Mouse (Mus musculus) left cerebral cortex, postnatal 14 days (tissue): Measurements from ENCODE around the gene Gm20388. TPM values are rescaled to one million over a fixed set of nuclear protein-coding genes. Genes with fewer than 3 reads are reported as not detected.

Source experiments
- DNase-seq, 2 experiments: peaks; one replicate each; pipeline ENCODE4 v3.0.0; 2021 to 2022; ENCODE audit warnings: low spot score in 2 of 2, mixed read lengths in 1 of 2
- intact Hi-C: fragments of 180-260 bp; cut with DNase I; formaldehyde crosslinking; loops from one replicate; pipeline ENCODE4 v1.15.1; 2025
- total RNA-seq, 2 experiments: library from RNA; stranded (reverse); gene quantifications; 2 replicates each; pipeline ENCODE4 v1.2.3; 2021

The Gm20388 gene
- total RNA-seq, 2 experiments from 2014 or later, result 2.8 to 7.3 TPM

- DNase-seq, result no peak
- intact Hi-C loops, result no loop called here
Observed at GRCm38 (mm10) chr8:121870190-121870589, 1959.5 kb downstream of the Gm20388 start.

- peak in 1 of 2 experiments; percentile 18 for DNase-seq
- intact Hi-C loops, result loop anchor here (2.0 kb wide), 1 partner anchor 21 kb away; no protein-coding TSS in a partner anchor
Observed at GRCm38 (mm10) chr8:121871833-121872440, 1961.3 kb downstream of the Gm20388 start.

DNA sequence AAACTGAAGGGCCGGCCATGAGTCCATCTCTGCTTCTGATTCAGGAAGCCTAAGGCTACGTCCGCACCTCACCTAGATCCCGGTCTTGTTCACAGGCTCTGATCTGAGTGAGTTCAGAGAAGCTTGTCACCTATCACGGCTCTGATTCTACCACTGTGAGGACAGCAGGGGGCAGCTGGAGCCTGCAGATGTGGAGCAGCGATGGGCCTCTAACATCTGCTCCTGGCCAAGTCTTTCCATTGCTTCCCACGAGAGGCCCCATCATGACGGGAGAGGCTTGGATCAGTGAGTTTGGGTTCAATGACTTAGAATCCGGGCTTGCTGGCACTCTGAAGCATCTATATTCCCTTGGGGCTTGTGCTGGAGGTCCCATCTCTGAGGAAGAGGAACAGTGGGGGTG, 1963.4 kb downstream of the Gm20388 start:
- DNase-seq, result peak; percentile 43 to 55
- intact Hi-C loops, result loop anchor here (2.0 kb wide), 1 partner anchor 35 kb away; no protein-coding TSS in a partner anchor

GRCm38 (mm10) chr8:121875045-121875444, 1964.4 kb downstream of the Gm20388 start:
- intact Hi-C loops, result loop anchor here (2.0 kb wide), 1 partner anchor 34 kb away; no protein-coding TSS in a partner anchor
- peak in 1 of 2 experiments; percentile 48 for DNase-seq

GRCm38 (mm10) chr8:121875517-121875916, 1964.9 kb downstream of the Gm20388 start:
- intact Hi-C loops, result loop anchor here (2.0 kb wide), 1 partner anchor 33 kb away; no protein-coding TSS in a partner anchor
- DNase-seq, result no peak

GRCm38 (mm10) chr8:121877212-121877611, 1966.6 kb downstream of the Gm20388 start:
- DNase-seq, result no peak
- intact Hi-C loops, result no loop called here

DNA sequence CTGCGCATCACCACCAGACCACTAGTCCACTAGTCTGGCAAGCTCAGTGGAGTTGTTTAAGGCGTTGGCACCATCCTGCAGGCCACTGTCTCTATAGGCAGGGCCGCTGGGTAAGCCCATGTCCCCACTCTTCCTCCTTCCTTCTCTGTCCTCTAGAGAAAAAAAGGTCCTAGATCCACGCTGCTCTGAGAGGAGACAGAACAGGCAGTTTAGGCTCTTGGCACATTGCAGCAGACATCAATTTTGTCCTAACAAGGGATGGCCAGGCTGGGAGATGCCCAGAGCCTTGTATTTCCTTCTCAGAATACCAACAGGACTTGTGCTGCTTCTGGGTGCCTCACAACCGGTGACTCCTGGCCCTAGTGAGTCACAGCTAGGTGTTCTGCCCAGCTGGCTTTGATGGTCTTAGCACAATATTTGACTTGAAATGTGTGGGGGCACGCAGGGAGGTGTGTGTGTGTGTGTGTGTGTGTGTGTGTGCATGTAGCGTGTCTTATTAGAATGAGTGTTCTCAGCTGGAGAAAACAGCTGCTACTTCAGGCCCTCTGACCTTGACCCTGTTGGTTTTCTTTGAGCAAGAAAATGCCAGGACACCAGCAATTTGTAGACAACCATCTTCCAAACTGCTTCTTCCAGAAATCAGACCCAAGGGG, 1967.3 kb downstream of the Gm20388 start:
- intact Hi-C loops, result no loop called here
- no peak for DNase-seq

DNA sequence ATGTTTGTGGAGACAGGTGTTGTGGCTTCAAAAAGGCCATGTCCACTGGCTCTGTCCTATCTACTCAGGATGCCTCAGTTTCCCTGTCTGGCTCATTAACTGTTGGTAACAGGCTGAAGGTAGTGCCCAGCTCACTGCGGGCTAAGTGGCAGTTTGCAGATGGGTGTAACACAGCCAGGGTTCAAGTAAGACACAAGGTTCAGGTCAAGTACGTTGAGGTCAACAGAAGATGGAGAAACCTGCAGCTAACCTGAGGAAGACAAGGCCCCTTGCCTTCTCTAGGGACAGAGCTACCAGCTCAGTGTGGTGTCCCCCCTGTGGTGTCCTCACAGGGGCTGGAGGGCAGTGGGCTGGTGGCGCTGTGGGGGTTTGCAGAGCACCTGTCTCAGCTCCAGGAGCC, 1969.1 kb downstream of the Gm20388 start:
- intact Hi-C loops, result no loop called here
- DNase-seq, result no peak

- no peak for DNase-seq
- intact Hi-C loops, result no loop called here
Observed at GRCm38 (mm10) chr8:121880818-121881217, 1970.2 kb downstream of the Gm20388 start.

GRCm38 (mm10) chr8:121881921-121882320, 1971.3 kb downstream of the Gm20388 start:
- intact Hi-C loops, result no loop called here
- no peak for DNase-seq

GRCm38 (mm10) chr8:121884181-121884580, 1973.5 kb downstream of the Gm20388 start:
- DNase-seq, result no peak
- intact Hi-C loops, result no loop called here

DNA sequence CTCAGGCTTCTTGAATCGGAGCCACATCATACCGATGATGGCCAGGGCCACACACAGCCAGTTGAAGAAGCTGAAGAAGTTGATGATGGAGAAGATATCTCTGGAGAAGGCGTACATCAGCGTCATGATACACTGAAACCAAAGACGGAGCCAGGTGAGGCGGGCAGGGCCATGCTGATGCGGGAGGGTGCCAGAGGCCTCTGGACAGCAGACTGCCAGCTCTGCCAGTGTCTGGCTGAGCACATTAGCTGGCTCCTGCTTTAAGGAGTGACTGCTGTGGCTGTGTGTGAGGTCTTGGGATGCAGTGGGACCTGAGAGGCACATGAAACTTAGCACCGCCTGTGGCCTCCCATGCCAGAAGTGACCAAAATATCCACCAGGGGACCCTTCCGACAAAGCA, 1974.4 kb downstream of the Gm20388 start:
- no peak for DNase-seq
- intact Hi-C loops, result no loop called here

DNA sequence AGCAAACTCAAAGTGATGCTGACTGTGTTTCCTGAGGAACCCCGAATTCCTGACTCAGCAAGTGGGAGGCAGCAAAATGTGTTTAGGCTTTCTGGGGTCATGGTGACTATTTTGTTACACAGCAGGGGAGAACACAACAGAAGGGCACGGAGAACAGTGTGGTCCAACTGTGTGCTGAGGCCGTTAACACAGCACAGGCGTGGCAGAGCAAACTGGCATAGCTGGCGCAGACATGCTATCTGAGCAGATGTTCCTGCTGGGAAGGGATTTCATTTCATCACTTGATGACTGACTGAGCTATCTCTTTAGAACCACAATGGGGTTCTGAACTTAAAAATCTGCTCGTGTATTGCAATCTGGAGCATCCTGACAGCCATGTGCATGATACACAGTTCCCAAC, 1974.8 kb downstream of the Gm20388 start:
- no peak for DNase-seq
- intact Hi-C loops, result no loop called here

DNA sequence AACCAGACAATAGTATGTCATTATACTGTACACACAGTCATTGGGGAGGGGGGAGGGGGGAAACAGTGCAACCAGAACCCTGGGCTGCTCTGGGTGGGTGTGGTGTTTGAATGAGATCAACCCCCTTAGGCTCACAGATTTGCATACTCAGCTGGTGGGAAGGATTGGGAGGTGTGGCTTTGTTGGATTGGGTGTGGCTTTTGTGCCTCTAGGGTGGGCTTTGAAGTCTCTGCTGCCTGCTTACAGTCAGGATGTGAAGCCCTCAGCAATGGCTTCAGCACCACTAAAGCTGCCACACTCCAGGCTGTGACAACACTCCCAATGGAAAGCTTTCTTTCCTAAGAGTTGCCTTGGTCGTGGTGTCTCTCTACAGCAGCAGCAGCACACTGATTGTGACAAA, 1976.9 kb downstream of the Gm20388 start:
- intact Hi-C loops, result no loop called here

GRCm38 (mm10) chr8:121889317-121889716, 1978.7 kb downstream of the Gm20388 start:
- intact Hi-C loops, result no loop called here
- no peak for DNase-seq

More for the DNA sequence above, 1976.9 kb downstream of the Gm20388 start:
- DNase-seq, result no peak

DNA sequence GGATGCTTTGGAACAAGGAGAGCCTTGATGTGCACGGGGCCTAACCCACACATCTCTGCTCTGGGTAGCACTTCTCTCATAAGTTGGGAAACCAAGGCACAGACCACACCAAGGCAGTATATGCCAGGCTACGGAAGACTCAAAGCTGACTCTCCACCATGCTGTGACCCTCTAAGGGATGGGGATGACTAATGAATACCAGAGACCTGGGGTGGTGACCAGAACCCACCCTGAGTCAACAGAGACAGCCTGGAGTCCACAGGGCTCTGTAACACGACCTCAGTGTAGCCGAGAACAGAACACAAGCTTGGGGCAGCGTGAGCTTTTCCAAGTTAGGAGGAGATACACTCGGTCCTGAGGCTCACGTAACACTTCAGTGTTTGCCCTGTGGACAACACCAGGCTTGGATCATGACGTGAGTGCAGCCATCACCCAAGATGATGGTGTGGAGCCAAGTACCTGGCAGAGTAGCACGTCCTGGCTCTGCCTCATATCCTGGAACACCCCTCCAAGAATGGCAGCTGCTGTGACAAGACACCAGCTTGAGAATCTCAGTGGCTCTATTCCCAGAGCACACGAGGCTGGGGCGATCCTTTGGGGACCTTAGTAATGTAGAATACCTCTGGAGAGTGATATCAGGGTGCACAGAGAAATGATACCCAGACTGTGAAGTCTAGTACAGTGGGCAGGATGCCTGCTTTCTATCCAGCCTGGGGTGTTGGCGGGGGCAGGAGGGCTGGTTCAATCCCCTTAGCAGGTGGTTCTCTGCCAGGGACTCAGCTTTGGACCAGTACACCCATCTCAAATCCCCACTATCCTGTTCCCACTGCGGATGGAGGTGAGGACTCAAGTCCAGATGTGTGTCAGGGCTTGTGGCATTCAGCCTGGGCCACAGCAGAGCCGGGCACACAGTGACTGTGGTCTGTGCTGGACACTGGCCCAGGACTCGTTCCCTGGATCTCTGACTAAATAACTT, 1979.5 kb downstream of the Gm20388 start:
- DNase-seq, result no peak
- intact Hi-C loops, result no loop called here

DNA sequence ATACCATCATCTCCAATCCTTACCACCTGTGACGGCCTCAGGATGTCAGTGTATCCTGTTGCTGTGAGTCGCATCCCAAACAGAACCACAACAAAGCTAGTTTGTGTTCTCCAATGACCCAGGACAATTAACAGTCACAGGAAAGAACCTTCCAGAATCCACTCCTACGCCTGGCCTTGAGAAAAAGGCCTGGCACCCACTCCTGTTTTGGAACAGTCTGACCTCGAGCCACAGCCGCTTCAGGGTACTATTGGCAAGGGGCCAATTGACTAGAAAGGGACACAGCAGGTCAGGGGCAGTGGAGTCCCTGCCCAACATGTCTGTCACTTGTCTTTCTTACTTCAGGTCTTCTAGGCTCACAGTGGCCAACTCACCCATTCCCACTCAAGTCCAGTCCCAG, 1982.2 kb downstream of the Gm20388 start:
- peak in 1 of 2 experiments; percentile 48 for DNase-seq
- intact Hi-C loops, result no loop called here

DNA sequence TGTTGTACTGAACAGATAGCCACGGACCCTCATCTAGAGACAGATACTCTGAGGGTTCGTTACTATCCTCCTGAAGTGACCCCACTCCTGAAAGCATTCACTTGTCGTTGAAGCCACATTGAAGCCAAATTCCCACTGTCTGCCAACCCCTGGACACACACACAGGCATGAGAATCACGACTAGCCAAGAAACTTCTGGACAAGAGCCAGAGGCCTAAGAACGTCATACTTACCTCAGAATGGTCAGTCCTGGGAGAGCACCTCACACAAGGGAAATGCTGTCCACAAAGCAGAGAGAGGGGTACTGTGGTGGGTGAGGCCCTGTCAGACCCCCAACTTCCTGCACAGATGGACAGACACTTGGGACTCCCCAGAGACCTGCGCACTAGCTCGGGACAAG, 1985.3 kb downstream of the Gm20388 start:
- no peak for DNase-seq
- intact Hi-C loops, result no loop called here

- intact Hi-C loops, result no loop called here
- DNase-seq, result no peak
Observed at GRCm38 (mm10) chr8:121896476-121897145, 1986.0 kb downstream of the Gm20388 start.
